18 mouse cellular contexts compared by ENCODE assay signal in the genomic region with DNA sequence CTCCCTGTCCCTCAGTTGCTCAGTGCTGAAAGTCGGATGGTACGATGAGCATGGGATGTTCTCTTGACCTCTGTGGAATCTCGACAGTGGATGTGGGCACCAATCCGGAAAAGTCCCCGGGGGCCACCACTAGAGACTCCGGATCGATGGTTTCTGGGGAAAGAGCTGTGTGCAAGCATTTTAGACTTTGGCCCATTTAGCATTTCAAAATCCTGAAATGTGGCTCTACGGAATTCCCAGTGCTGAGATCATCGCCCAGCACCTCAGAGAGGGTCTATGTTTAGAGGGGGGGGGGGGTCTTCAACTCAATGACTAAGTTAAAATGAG.
A peak's percentile ranks its signal among the peaks of the same experiment; 100 is the strongest.
DNase-seq lines count a peak whose midpoint lies in the region; ATAC-seq lines count a peak whose summit lies in the region.
"Had no signal": no experiment of that assay in that cellular context is flagged by ENCODE, and none has a peak within 500 bp of the region (broad histone marks: within the 10 kb centered on the region; RNA-seq: fewer than 3 reads in every experiment).

No protein-coding gene starts in this region.

- no peaks in the 10 kb centered on the region for H3K36me3 ChIP-seq in limb, embryonic 13.5 days
- H3K36me3 ChIP-seq: forebrain, embryonic 15.5 days; G1E; hindbrain, embryonic 15.5 days; midbrain, embryonic 13.5 days had no signal

- H3K27me3 ChIP-seq in limb, embryonic 13.5 days: no peaks in the 10 kb centered on the region
- H3K27me3 ChIP-seq: forebrain, embryonic 15.5 days; hindbrain, embryonic 15.5 days; midbrain, embryonic 13.5 days had no signal

- 81% methylated on average over 9 of the region's 9 CpGs for WGBS in limb, embryonic 13.5 days

- no peak overlapping the region for H3K4me3 ChIP-seq in brown adipose tissue, adult 24 weeks (ENCODE audit: insufficient read depth, low read depth, low read length)
- H3K4me3 ChIP-seq in limb, embryonic 13.5 days: no peak overlapping the region
- H3K4me3 ChIP-seq: forebrain, embryonic 15.5 days; hindbrain, embryonic 15.5 days; midbrain, embryonic 13.5 days had no signal

- H3K4me2 ChIP-seq in limb, embryonic 13.5 days (replicated peaks): no peak overlapping the region
- H3K4me2 ChIP-seq: forebrain, embryonic 15.5 days; hindbrain, embryonic 15.5 days; lung, embryonic 14.5 days; midbrain, embryonic 13.5 days had no signal

- peak overlapping the region; percentile 31; the same call in 1 of the 2 replicates for H3K27ac ChIP-seq in brown adipose tissue, adult 24 weeks (replicated peaks; ENCODE audit: low read depth, low read length)
- peak overlapping the region; percentile 48; the same call in 1 of the 2 replicates for H3K27ac ChIP-seq in limb, embryonic 13.5 days
- H3K27ac ChIP-seq: forebrain, embryonic 15.5 days; hindbrain, embryonic 15.5 days; macrophage; midbrain, embryonic 13.5 days had no signal

- ATAC-seq in limb, embryonic 13.5 days (ENCODE audit: low FRiP score, low read depth): no peak
- no peak for ATAC-seq in megakaryocyte-erythroid progenitor cell, adult 5-6 weeks (replicated peaks; ENCODE audit: low FRiP score, low TSS enrichment, poor library complexity, severe bottlenecking)
- ATAC-seq: CD4-positive, CD25-positive, alpha-beta regulatory T cell, adult 4 months; forebrain, embryonic 15.5 days; midbrain, embryonic 13.5 days had no signal

- DNase-seq in adrenal gland, adult 2 months: peak; percentile 28
- no peak for DNase-seq in adrenal gland, adult 18-20 months (ENCODE audit: low spot score in 2 of 2)
- DNase-seq in kidney, adult 9 months: peak; percentile 35
- DNase-seq in kidney, adult 11 months: no peak
- DNase-seq in left cerebral cortex, postnatal 10 days (ENCODE audit: extremely low spot score in 1 of 2, low spot score in 2 of 2): no peak
- DNase-seq: cerebellum, adult 11 months; cerebellum, postnatal 36 days; lung, embryonic 14.5 days; thymus, postnatal 36 days had no signal

- no peak overlapping the region for H3K9ac ChIP-seq in limb, embryonic 13.5 days
- H3K9ac ChIP-seq: forebrain, embryonic 15.5 days; hindbrain, embryonic 15.5 days; lung, embryonic 14.5 days; midbrain, embryonic 13.5 days had no signal

- H3K4me1 ChIP-seq in brown adipose tissue, adult 24 weeks (ENCODE audit: control insufficient read depth, insufficient read depth, insufficient read length, low read length): peaks cover 20% of the 10 kb centered on the region
- peaks cover 33% of the 10 kb centered on the region for H3K4me1 ChIP-seq in limb, embryonic 13.5 days
- H3K4me1 ChIP-seq: forebrain, embryonic 15.5 days; hindbrain, embryonic 15.5 days had no signal

- intact Hi-C loops in left cerebral cortex, postnatal 10 days (cut with DNase I): no loop called here

- H3K9me3 ChIP-seq in limb, embryonic 13.5 days: no peaks in the 10 kb centered on the region
- H3K9me3 ChIP-seq: forebrain, embryonic 15.5 days; hindbrain, embryonic 15.5 days; midbrain, embryonic 13.5 days had no signal

Comparison
In these comparisons a context has a peak if more than half of its experiments do, and no peak if none do; other contexts are left out.
1. DNase-seq: peak in adrenal gland, adult 2 months (single experiment) and kidney, adult 9 months (single experiment); none in adrenal gland, adult 18-20 months (0 of 2), kidney, adult 11 months (single experiment) and left cerebral cortex, postnatal 10 days (0 of 2).